Mouse (Mus musculus) heart, adult 9 months (tissue): ENCODE results near the gene Hadh.

Source experiments
- DNase-seq, 2 experiments: peaks; one replicate each; pipeline ENCODE4 v3.0.0; 2022; ENCODE audit warnings: low spot score in 2 of 2

Gene Hadh

DNA sequence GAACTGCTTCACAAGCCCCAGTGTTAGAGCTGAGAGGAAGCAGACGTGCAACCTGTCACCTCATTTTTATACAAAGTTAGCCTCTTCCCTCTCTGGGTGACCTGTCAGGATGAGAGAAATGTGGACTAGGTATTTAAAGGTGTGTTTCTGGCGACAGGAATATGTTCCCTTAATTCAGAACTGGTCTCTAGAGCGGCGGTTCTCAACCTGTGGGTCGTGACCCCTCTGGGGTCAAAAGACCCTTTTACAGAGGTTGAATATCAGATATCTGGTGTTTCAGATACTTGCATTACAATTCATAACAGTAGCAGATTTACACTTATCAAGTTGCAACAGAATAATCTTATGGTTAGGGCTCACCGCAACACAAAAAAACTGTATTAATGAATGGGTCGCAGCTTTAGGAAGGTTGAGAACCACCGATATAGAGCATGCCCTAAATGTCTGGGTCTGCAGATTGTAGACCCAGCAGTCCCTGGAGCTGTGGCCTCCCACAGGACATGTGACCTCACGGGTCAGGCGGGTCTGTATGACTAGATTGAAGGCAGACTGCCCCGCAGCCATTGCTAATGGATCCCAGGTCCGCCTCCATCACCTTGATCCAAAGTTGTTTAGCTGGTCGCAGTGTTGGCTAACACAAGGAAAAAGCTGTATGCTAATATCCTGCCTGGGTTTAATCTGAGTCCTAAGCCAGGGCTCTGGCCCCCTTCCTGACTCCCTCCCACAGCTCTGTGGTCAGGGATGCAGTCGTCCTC, 53.1 kb downstream of the Hadh start:
- DNase-seq, result no peak

DNA sequence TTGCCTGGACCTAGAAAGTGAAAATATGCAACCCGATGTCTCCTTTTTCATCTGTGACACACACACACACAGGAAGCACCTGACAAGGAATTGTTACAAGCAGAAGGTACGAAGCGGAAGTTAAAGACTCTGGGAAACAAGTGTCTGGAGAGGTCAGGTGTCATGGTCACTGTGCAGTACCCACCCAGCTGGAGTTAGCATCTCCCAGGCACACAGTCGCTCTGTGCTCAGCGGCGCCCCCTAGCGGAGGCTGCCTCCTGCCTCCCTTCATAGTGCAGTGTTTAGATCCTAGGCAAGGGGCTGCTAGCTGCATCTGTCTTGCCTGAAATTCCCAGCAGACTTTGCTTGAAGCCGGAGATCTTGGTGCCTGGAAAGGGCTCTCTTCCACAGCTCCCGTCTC, 57.1 kb downstream of the Hadh start:
- DNase-seq, result no peak

DNA sequence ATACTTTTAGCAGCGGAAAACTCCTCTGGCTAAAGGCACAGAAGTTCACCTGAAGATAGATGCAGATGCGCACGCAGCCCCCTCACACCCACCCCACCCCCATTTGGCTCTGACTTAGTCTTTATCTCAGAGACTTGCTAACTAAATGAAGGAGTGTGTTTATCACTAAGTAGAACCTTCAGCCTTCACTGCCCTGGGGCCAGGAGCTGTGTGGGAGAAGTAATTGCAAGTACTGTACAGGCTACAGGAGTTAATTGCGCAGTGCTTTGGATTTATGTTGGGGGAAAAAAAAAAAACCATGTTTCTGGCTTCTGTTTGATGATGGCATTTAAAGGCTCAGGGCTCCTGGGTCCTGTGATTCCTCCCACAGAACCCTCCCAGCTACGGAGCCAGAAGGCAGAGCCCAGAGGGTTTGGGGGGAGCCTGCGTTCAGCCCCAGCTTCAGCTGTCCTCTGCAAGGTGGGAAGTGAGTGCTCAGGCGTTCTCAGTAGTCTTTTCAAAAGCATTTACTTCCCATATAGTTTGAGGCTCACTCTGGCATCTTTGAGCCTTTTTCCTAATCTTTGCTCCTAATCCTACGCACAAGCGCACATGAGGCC, 57.7 kb downstream of the Hadh start:
- no peak for DNase-seq

DNA sequence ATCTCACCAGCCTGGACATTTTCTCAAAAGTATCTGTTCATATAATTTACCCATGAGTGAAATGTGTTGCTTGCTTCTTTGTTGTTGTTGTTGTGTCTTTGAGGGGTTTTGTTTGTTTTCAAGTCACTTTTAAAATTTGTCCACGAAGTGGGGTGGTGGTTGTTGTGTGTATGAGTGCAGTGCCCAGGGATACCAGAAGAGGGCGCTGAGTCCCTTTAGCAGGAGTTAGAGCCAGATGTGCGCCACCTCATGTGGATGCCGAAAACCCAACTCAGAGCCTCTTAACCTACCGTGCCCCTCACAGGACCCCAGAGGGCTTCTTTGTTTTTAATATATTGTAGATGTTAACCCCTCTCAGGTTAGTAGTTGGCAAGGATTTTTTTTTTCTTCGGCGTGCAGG, 59.7 kb downstream of the Hadh start:
- no peak for DNase-seq

DNA sequence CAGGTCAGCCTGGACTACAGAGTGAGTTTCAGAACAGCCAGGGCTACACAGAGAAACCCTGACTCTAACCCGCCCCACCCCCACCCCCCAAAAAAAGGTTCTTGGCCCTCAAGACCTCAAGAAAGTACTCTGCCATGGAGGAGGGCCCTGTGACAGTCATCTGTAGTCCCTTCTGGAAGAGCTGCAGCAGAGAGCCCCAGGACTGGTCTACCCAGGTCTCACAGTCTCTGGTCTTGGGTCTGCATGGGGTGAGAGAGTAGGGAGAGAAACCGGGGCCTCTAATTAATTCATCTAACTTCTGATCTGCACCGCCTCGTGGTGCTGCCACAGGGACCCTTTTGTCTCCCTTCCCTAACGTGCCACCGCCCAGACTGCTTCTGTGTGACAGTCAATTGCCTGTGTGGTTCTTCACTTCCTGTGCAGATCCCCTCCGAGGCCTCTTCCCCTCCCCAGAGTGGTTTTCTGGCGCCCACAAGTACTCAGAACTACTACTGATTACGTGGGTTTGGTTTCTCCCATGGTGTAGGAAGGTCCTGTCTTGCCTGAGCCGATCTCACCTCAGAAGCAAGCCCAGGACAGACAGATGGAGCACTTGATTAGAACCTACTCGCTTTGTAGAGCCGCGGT, 63.5 kb downstream of the Hadh start:
- no peak for DNase-seq

DNA sequence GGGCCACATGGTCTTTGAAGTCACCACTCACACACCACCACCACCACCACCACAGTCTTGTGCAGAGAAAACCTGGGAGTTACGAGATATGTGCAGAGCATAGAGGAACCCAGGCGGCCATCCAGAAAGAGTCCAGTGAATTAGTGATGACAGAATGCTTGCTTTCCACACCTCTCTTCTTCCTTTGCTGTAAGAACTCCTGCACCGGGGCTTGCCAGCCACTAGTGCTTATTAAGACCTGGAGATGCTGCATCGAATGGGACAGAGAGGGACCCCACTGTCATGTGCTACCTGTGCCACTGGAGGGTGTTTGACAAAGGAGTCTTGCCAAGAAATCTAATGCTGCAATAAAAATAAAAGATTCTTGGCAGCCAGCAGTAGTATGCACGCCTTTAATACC, 64.1 kb downstream of the Hadh start:
- no peak for DNase-seq

DNA sequence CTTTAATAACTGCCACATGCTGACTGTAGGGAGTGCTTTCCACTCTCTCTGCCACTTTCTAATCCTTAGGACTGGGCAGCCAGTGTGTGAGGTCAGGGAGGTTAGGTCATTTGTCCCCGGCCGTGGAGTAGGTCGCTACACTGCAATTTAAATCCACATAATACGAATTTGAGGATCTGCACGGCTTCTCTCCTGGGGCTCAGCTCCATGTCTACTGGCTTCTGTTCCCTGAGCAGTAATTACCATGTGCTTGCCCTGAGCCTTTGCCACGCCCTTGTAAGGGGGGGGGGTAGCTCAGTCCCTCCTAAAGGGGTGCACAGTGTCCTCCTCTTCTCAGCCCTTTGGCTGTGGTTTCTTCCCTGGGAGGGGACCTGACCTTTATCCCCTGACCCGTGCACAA, 69.6 kb downstream of the Hadh start:
- no peak for DNase-seq

DNA sequence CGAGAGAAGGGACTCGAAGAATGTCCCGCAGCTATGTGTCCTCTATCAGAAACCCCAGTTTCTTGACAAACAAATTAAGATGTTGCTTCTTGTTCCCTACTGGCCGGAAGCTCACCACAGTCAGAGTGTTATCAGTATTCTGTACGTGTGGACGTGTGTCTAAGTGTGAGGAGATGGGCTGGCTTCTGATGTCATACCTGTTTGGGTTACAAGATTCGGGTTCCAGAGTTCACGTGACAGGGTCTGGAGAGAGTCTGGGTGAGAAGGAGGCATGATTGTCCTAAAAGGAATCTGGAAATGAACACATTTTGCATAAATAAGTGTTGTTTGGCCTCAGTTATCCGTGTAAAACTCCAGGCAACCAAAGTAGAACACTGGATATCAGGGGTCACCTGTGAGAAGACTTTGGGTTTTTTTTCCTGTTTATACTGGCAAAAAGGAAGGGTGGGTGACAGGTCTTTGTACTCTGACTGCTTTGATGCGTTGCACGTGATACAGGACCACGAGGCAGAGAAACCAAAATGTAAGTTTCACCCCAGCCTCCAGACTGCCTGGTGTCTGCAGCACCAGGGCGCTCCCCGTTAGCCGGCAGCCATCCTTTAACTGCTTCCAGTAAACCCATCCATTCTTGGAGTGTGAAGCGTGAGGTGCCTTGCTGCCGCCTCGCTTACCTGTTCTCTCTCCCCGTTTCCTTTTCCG, 72.2 kb downstream of the Hadh start:
- no peak for DNase-seq

DNA sequence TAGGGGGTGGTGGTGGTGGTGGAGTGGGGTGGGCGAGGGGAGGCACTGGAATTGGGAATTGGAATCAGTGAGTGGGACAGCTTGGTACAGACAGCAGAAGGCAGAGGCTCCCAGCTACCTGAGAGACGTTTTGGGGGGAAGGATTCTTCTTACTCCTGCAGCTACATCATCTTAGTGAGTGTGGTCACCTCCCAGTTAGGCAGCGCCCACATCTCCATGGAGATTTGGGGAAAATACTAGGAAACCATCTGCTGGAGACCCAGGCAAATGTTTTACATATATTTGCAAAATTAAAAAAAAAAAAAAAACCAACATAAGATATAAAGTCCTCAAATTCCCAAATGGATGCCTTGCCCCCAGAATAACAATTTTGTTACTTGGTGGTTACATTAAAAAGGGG, 72.9 kb downstream of the Hadh start:
- DNase-seq, result no peak

DNA sequence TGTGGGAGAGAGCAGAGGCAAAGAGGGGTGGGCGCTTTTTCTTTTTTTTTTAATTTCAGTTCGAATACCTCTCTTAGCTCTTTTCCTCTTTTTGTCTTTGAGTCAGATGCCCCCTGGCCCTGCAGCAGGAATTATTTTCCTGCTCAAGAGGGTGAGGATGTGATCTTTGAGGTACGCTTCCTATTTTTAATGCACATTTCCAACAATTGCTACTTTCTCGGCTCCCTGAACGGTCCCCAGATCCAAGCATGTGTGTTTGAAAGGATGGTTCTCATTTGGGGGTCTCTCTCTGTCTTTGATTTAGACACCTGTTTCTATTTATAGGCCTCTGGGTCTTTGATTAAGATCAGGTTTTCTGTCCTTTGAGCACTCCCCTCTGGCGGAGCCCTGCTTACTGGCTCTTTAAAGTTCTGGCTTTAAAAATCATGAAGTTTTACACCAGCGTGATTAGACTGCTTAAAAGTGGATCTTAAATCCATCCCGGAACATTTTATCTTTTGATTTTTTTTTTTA, 75.3 kb downstream of the Hadh start:
- DNase-seq, result no peak

DNA sequence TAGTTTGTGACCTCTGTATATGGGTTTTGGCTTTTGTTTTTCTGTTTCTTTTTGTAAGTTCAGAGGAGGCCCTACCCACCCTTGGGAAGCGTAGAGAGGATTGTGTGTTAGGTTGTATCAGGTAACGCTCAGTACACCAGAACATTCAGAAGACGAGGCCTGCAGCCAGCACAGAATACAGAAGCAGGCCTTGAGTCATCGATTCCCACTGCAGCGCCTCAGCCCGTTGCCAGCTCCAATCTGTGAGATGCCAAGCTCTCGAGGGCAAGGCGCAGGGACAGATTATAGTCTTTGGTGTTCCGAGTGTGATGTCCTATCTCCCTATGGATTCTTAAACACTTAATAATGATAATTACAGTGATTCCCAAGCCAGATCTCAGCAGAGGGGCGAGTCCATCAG, 75.9 kb downstream of the Hadh start:
- DNase-seq, result no peak

DNA sequence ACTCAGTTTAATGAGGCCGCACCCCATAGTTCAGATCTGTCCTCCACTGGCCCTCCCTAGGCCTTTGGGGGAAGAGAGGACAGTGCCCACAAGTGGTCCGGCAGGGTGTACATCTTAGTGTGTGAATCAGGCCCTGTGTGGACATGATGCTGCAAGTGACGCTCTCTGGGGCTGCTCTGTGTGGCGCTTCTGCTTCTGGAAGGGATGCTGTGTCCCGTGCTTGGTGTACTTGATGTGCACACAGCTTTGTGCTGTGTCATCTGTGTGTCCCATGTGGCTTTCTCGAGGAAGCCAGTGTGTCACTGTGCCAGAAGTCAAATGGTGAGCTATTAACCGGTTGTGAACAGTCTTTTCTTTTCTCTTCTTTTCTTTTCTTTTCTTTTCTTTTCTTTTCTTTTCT, 80.4 kb downstream of the Hadh start:
- DNase-seq, result no peak

DNA sequence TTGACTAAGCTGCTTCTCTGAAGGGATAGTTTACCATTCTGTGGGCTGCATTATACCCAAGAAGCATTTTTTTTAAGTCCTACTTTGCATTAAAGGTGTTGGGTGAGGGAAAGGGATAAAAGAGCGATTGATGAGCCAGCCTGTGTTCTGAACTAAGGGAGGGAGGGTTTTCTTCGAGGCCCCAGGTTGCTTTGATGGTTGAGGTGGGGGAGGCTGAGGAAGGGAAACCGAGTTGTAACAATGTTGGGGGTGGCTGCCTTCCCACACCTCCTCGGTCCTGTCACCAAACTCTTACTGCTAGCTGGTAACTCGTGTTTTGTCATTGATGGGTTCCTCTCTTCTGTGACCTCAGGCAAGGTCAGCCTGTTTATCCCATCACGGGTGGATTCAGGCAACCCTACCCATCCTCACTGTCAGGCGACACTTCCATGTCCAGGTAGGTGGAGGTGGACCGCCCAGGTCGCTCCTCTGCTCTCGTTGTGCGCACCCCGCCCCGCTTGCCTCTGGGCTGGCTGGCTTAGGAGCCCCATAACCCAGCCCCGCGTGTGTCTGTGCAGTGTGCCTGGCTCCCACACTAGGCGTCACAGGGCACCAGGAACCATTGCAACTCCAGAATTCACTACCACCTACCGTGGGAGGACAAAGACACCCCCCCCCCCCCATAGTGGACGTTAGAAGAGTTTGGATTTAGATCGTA, 81.1 kb downstream of the Hadh start:
- no peak for DNase-seq

DNA sequence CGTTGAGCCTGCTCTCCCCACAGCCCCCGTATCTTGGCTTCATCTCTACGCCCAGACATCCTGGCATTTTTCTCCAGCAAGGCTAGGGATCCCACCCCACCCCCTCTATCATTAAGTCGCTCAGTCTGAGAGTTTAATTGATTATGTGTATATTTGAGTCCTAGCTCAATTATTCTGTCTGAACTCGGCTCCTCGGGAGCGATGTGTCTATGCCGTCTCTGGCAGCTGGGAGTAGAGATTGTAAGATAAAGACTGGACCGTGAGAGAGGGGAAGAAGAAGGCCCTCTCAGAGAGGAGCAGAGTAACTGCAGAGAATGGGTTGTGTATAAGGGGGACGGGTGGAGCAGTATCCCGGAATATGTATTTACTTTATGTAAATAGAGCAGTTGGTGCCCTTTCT, 81.7 kb downstream of the Hadh start:
- no peak for DNase-seq

DNA sequence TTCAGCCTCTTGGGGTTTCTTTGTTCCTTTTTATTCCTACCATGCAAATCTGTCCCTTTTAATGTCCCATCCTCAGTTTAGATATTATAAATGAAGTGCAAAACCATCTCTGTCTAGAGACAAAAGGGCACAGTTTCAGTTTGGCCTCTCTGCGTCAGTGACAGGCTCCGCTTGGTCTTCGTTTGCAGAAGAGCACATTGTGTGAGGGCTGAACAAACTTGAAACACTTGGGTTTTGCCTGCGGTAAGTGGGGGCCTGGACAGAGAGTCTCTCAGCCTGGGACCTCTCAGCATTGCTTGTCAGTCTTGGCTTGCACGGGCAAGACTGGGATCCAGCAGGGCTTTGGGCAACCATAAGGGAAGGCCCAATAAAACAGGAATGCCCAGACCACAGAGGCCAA, 85.7 kb downstream of the Hadh start:
- no peak for DNase-seq
